Comparison of ENCODE assay signal across 16 mouse cellular contexts in genomic region chr19:38134806-38135205, GRCm38 (mm10). TPM values are rescaled to one million over a fixed set of nuclear protein-coding genes. Genes with fewer than 3 reads are reported as not detected.
"Had no signal": no experiment of that assay in that cellular context is flagged by ENCODE, and none has a peak within 500 bp of the region (broad histone marks: within the 10 kb centered on the region; RNA-seq: fewer than 3 reads in every experiment).

No protein-coding gene starts in this region.

- H3K4me1 ChIP-seq: kidney, embryonic 15.5 days; midbrain, embryonic 15.5 days; neural tube, embryonic 12.5 days had no signal

- H3K27me3 ChIP-seq: kidney, embryonic 15.5 days; midbrain, embryonic 15.5 days; neural tube, embryonic 12.5 days had no signal

- DNase-seq: kidney, adult 18-20 months; kidney, postnatal 14 days; left cerebral cortex, postnatal 4 days; lung, adult 18-20 months; thymus, postnatal 4 days had no signal

- H3K9ac ChIP-seq: kidney, embryonic 15.5 days; midbrain, embryonic 15.5 days; neural tube, embryonic 12.5 days had no signal

- H3K36me3 ChIP-seq: kidney, embryonic 15.5 days; midbrain, embryonic 15.5 days; neural tube, embryonic 12.5 days had no signal

- H3K27ac ChIP-seq: kidney, embryonic 15.5 days; midbrain, embryonic 15.5 days; neural tube, embryonic 12.5 days; stomach, postnatal 0 days had no signal

- H3K4me3 ChIP-seq: kidney, embryonic 15.5 days; midbrain, embryonic 15.5 days; neural tube, embryonic 12.5 days had no signal

- H3K4me2 ChIP-seq: kidney, embryonic 15.5 days; midbrain, embryonic 11.5 days; midbrain, embryonic 15.5 days; neural tube, embryonic 12.5 days had no signal

- ATAC-seq: midbrain, embryonic 15.5 days had no signal

- H3K9me3 ChIP-seq: kidney, embryonic 15.5 days; midbrain, embryonic 15.5 days; neural tube, embryonic 12.5 days had no signal

RNA-seq across cellular contexts. Expression of gene Pde6c, which starts 2.2 kb away (rescaled TPM):
- total RNA-seq: monocyte, adult 5-6 weeks; neutrophil, adult 5-6 weeks had no signal
- polyA plus RNA-seq: large intestine, adult 2 months; lung, embryonic 16.5 days; neural tube, embryonic 12.5 days had no signal

RNA-seq across cellular contexts. Expression of gene Rbp4, which starts 9.7 kb away (rescaled TPM):
- total RNA-seq: monocyte, adult 5-6 weeks; neutrophil, adult 5-6 weeks had no signal

RNA-seq across cellular contexts. Expression of gene Ffar4, which starts 37.9 kb away (rescaled TPM):
- total RNA-seq: layer of hippocampus, postnatal 14 days; left cerebral cortex, adult 18-20 months; monocyte, adult 5-6 weeks; neutrophil, adult 5-6 weeks had no signal
- polyA plus RNA-seq: midbrain, embryonic 11.5 days; neural tube, embryonic 12.5 days had no signal
